ENCODE assay signal across 7 mouse cellular contexts in the genomic region with DNA sequence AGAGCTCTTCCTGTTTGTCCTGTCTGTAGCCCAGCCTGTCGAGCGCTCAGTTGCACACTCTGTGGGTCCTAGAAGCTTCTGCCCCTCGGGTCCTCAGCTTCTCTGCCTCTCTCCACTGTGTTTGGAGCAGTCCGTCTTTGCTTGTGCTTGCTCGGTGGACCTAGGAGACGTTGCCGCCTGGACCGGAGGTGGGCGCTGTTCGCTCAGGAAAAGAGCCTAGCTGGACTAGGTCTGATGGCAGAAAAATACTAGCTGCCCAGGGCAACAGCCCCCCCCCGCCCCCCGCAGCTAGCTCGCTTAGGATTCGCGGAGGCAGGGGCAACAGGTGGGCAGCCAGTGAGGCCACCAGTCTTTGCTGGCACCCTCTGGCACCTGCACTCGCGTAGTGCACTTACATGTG. TPM values are rescaled to one million over a fixed set of nuclear protein-coding genes. Genes with fewer than 3 reads are reported as not detected.
DNase-seq lines count a peak whose midpoint lies in the region; ATAC-seq lines count a peak whose summit lies in the region.

No protein-coding gene starts in this region.

- no peak overlapping the region for H3K9ac ChIP-seq in kidney, embryonic 16.5 days (replicated peaks; ENCODE audit: low read length)
- H3K9ac ChIP-seq in limb, embryonic 12.5 days (replicated peaks), result no peak overlapping the region

- H3K9me3 ChIP-seq in kidney, embryonic 16.5 days (ENCODE audit: low read length), result no peaks in the 10 kb centered on the region
- H3K9me3 ChIP-seq in limb, embryonic 12.5 days, result no peaks in the 10 kb centered on the region

- peak; percentile 20 for DNase-seq in adrenal gland, adult 8-10 months
- DNase-seq in cerebellum, adult 9-11 months, result peak; percentile 36
- peak; percentile 56 for DNase-seq in retina, postnatal 7 days (ENCODE audit: low read depth, low spot score)
- no peak for DNase-seq in thymus, postnatal 14 days

- peak overlapping the region; percentile 35 for H3K4me3 ChIP-seq in kidney, embryonic 16.5 days (ENCODE audit: low read length)
- H3K4me3 ChIP-seq in limb, embryonic 12.5 days (replicated peaks), result peak overlapping the region; percentile 20

- peak overlapping the region; percentile 48 for H3K4me2 ChIP-seq in kidney, embryonic 16.5 days (replicated peaks; ENCODE audit: low read depth, low read length)
- peak overlapping the region; percentile 48 for H3K4me2 ChIP-seq in limb, embryonic 12.5 days

- WGBS in kidney, embryonic 16.5 days, result 3% methylated on average over 17 of the region's 17 CpGs
- WGBS in limb, embryonic 12.5 days, result 3% methylated on average over 17 of the region's 17 CpGs

- peak; percentile 41; the same call in 1 of the 2 replicates for ATAC-seq in frontal cortex, adult (ENCODE audit: low TSS enrichment)
- ATAC-seq in kidney, embryonic 16.5 days (ENCODE audit: low FRiP score, low TSS enrichment), result peak; percentile 24; the same call in 1 of the 2 replicates
- no peak for ATAC-seq in limb, embryonic 12.5 days (ENCODE audit: insufficient number of reproducible peaks, insufficient read depth, low FRiP score, low TSS enrichment, low read depth)

- H3K27me3 ChIP-seq in kidney, embryonic 16.5 days (ENCODE audit: insufficient read depth, low read length), result peaks cover 61% of the 10 kb centered on the region
- peaks cover 74% of the 10 kb centered on the region for H3K27me3 ChIP-seq in limb, embryonic 12.5 days

- H3K27ac ChIP-seq in kidney, embryonic 16.5 days (ENCODE audit: low read length), result no peak overlapping the region
- no peak overlapping the region for H3K27ac ChIP-seq in limb, embryonic 12.5 days

- peaks cover 19% of the 10 kb centered on the region for H3K4me1 ChIP-seq in kidney, embryonic 16.5 days (ENCODE audit: insufficient read depth, low read length)
- peaks cover 30% of the 10 kb centered on the region for H3K4me1 ChIP-seq in limb, embryonic 12.5 days (replicated peaks)

- H3K36me3 ChIP-seq in kidney, embryonic 16.5 days (ENCODE audit: insufficient read depth, low read length), result no peaks in the 10 kb centered on the region
- no peaks in the 10 kb centered on the region for H3K36me3 ChIP-seq in limb, embryonic 12.5 days

RNA-seq across cellular contexts. Expression of gene Grid1, which starts 3.2 kb away (rescaled TPM):
- 1 to 10 TPM; 1.3 to 1.7 (median 1.4) TPM for total RNA-seq in adrenal gland, adult 8-10 months (2022)
- 0.80 and 0.89 TPM in 2 replicates for polyA plus RNA-seq in kidney, embryonic 16.5 days (2015; fragmentation: Nextera tagmentation; extraction: Ambion mirVana)
- polyA plus RNA-seq in limb, embryonic 12.5 days (2016; fragmentation: Nextera tagmentation; extraction: Ambion mirVana), result 0.24 and 1.00 TPM in 2 replicates
